Mouse (Mus musculus) spleen, adult 2 months (tissue): ENCODE data around the gene Gzmk.

ENCODE experiments used
- CTCF ChIP-seq: fragments of 200-500 bp; IDR thresholded peaks from 2 replicates; pipeline ENCODE4 v1.5.1; 2011; ENCODE audit warnings: mild to moderate bottlenecking, inconsistent platforms; ENCODE audit not compliant: insufficient read depth, insufficient read length, insufficient replicate concordance; ENCODE audit errors: extremely low read depth
- POLR2A ChIP-seq: fragments of 200-500 bp; IDR thresholded peaks from 2 replicates; pipeline ENCODE4 v1.6.1; 2011; ENCODE audit warnings: low read depth, low read length, inconsistent platforms

DNA sequence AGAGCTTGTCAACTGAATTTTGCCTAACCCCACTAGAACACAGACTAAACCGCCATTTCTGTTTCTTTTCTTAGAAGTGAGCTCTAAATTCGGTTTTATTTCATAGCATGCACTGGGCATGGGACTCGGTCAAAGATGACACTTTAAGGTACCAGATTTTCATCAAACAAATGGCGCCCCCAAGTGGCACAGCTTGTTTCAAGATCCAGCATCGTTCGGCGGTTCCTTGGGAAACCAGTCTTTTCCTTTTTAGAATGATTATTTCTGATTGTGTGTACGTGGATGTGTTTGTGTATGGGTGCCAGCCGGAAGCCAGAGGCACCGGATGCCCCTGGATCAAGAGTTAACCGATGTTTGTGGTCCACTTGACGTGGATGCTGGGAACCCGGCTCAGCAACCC is 39.5 kb upstream of the Gzmk start:
- TF ChIP-seq CTCF (no peak), POLR2A (no peak)
